Mouse (Mus musculus) layer of hippocampus, adult 18-20 months (tissue): ENCODE measurements around the gene Wnt2b. TPM values are rescaled to one million over a fixed set of nuclear protein-coding genes. Genes with fewer than 3 reads are reported as not detected.

ENCODE experiments used
- DNase-seq, 2 experiments: peaks; one replicate each; pipeline ENCODE4 v3.0.0; 2022; ENCODE audit warnings: low spot score in 2 of 2
- total RNA-seq, 2 experiments: library from RNA; stranded (reverse); gene quantifications; 2 replicates each; pipeline ENCODE4 v1.2.3; 2021

Gene Wnt2b
- total RNA-seq, 2 experiments from 2014 or later = 0.28 to 0.40 TPM

DNA sequence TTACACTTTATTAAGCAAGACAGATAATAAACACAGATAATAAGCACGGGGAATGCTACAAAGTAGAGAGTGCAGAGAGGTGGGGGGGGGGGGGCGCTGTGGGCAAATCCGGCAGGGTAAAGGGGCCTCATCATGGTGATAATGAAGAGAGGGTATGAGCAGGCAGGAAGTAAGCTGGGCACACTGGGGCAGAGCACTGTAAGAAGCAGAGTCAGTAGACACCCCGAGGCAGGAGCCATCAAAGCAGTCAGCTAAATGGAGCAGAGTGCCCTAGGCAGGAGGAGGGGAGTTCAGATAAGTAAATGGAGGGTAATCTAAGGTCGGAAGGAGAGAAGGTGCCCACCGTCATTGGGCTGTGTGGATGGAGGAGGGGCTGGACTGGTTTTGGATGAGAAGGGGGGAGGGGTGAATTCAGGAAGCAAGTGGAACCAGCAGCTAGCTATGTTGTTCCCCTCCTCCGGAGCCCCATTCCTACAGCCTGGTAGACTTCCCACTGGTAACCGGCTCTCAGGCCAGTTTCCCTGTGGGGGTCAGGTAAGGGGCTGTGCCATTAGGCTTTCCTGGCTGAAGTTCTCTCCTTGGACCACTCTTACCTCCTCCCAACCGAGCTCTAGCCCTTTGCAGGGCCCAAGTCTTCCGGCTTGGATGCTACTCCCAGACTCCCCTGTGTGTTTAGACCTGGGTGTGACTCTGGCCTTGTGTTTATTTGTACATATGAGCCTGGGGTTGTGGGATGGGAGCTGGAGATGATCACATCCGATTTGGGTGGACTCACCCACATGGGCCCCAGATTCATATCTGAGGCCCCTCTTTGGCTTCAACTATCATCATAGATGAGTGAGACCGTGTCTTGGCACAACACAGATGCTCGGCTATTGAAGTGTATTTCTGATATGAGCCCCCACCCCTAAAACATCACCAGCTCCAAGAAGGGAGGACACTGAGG lies 1.9 kb upstream of the Wnt2b start:
- no peak for DNase-seq

DNA sequence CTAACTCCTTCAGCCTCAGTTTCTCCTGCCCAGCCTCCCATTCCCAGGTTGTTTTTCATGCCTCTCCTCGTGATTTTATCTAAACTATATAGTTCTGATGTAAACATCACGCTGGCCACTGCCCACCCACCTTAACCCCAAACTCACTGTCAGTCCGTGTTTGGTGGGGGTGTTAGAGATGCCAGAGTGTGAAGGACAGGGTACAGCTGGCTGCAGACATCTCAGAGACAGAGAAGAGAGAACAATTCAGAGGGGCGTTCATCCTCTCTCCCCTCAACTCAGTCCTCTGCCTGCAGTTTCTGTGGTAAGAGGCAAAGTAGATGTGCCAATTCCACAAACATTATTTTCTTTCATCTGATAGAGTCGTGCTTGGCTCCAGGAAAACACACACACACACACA lies 1.1 kb upstream of the Wnt2b start:
- no peak for DNase-seq

DNA sequence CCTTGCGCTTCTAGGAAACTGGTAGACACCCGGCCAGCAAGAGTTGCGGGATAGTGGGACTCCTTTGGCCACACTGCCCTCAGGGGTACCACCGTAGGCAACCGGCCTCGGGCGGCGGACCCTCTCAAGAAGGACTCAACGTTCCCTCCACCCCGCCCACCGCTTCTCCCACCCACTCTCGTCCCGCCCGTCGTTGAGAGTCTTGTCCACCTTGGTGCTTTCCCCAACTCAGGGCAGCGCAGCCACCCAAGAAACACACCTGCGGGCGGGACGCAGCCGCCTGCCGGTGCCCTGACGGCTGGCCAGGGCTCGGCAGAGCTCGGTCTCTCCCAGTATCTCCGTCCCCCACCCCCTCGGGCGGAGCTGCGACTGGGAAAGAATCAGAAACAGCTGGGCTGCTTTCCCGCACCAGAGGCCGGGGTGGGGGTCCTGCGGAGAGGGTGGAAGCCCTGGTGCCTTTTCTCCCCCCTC lies 455 bp upstream of the Wnt2b start:
- no peak for DNase-seq

DNA sequence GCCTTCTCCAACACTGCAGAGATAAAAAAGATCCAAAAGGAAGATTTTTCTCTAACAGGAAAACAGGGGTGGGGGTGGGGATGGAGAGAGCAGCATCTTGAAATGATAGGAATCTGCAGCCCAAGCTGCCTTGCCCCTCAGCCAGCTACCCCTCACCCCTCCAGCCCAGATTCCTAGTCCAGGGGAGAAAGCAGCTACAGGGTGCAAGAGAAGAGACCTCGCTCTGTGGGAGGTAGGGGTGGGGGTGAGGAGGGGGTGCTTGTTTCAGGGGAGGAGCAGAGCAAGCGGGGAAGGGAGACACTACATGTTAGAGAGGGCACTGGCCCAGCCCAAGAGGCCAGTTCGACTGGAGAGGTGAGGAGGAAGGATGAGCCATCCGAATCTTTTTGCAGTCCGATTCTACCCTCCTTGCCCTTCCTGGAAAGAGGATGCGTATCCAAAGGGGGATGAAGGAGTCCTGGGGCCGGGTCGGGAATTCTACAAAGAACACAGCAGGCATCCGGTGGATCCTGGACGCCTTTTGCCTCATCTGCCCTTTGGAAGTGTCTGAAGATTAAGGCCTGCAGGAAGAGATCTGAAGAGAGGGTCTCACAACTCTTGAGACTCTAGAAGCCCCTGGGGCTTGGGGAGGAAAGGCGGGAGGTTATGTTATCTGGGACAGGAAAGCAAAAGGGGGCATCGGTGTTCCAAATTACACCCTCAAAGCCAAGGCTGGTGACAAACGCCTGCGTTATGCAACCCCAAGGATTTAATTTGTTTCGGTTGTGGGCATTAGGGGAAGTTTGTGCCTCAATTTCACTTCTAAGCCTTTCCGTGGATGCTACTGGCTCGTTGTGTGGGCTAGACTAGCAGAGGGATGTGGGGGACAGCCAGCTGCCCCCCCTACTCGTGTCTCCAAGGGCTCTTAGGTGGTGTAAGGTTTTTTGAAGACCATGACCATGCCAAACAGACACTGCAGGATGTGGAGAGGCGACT lies 1.4 kb downstream of the Wnt2b start:
- no peak for DNase-seq

DNA sequence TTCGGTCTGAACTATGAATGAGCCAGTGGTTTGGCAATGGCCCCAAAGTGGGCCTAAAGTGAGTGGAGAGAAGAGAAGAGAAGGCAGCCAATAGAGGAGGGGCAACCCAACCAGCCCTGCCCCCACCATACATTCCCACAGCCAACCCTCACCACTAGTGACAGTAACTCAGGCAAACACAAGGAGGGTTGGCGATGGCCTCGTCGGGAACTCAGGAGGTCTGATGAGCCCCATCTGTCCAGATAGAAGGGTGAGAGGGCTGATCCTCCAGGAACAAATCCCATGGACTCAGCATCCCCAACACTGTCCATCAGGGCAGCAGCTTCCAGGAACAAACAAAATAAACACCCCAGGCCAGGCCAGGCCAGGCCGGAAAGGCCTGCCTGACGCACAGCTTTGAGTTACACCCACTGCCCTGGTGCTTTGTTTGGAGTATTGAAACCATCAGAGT lies 5.6 kb downstream of the Wnt2b start:
- DNase-seq = no peak

DNA sequence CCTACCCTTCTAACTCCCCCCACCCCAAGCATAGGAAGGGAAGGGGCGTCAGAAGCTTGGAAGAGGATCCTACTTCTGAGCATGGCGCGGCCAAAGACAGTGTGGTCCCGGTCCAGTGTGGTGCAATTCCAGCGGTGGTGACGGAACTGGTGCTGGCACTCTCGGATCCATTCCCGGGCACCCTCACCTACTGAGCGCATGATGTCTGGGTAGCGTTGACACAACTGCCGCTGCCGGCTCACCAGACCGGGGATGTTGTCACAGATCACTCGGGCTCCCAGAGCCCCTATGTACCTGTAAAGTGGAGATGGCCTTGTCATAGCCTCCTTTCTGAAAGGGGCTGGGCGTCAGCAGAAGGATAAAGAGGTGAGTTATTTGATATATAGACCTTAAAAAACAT lies 7.2 kb downstream of the Wnt2b start:
- DNase-seq = no peak

DNA sequence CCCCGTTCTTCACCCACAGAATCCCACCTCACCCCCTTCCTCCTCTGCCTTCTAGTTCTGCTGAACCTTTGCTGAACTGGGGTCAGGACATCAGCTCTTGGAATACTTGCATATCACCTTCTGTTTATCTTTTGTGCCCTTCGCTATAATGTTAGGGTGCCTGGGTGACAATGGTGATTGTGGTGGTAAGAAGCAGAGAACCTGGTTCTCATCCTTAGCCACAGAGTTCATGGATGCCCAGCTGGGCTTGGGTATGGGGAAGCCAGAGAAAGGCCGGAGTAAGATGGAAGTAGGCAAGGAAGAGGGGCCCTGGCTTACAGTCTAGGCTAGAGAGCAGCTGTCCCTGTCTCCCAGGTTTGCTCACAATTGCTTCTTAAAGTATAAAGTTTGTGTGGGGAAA lies 7.6 kb downstream of the Wnt2b start:
- DNase-seq = no peak

DNA sequence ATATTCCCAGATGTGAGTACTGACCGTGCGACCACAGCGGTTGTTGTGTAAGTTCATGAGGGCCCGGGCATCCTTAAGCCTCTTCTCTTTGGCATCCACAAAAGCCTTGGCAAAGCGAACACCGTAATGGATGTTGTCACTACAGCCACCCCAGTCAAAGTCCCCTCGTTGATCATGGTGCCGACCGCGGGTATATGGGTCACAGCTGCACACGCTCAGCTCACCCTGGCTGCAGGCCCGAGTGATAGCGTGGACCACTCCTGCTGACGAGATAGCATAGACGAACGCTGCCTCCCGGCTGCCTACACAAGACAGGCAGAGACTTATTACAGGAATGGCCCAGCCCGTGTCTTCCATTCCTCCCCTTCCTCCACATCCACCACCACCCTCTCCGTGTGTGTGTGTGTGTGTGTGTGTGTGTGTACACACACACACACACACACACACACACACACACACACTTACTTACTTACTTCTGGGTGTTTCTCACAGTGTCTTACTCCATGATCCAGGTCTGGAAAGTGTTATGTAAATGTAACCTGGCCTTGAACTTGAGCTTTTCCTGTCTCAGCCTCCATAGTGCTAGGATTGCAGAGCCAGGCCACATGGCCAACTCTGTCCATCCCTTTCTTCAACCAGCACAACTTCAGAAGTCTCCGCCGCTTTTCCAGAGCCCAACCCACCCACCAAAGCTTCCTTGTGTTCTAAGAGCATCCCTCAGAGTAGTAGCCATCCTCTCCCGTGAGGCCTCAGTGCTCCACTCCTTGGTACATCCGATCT lies 8.6 kb downstream of the Wnt2b start:
- no peak for DNase-seq

DNA sequence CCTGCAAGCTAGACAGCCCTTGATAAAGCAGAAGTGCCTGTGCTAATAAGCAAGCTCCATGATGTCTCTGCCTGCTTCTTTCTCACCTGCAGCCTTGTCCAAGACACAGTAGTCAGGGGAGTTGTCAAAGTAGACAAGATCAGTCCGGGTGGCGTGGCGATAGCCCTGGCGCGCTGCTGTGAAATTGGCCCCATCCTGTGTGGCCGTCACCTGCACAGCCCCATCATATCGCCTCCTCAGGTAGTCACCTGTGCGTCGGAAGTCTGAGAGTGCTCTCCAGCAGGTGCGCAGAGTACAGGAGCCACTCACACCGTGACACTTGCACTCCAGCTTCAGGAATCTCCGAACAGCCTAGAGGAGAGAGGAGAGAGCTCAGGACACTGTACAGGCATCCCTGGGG lies 10.8 kb downstream of the Wnt2b start:
- DNase-seq = no peak

DNA sequence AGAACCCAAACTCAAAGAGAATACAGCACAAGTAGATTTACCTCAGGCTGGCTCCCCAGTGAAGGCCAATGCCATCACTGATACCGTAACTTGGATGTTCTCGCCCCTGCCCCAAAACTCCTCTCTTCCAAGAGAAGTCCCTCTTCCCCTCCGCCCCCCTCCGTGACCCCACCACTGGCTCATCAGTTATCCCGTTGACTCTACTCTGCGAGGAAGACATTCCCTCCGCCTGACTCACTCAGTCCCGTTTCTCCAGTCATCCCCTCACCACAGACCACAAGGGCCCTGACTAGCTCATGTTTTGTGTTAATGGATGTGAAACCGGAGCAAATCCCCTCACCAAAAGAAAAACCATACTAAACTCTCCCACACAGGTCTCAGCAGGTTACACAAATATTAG lies 16.8 kb downstream of the Wnt2b start:
- no peak for DNase-seq

DNA sequence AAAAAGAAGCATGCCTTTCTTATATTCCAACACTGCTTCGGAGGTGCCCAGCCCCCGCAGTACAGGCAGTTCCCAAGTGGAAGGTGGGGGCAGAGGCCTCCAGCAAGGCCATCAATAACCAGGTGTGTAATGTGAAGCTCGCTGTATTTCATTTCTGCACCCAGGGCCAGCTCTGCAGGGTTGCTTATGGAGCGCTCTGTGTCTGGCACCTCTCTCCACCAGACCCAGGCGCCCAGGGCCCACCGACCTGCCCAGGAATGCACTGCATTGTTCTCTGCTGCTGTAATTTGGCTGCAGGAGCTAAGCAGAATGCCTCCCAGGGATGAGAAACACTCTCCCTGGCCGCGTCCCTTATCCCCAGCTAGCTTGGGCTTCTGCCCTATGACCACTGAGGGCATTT lies 18.4 kb downstream of the Wnt2b start:
- DNase-seq = no peak

DNA sequence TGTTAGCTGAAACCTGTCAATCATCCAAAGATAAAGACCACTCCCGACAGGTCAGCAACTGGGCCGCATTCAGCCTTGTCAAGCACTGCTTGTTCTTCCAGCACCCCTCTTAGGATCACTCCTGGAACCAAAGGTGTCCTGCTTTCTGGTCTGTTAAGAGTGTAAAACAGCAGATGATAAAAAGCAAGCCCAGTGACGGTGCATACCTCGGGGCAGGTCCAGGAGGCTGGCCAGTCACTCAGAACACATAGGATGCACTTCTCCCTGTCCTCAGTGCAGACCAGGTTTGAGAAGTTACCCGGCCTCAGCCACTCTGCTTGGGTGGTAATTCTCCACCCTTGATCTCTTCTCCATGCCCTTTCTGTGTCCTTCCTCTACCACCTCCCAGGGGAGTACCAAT lies 19.0 kb downstream of the Wnt2b start:
- DNase-seq = no peak

DNA sequence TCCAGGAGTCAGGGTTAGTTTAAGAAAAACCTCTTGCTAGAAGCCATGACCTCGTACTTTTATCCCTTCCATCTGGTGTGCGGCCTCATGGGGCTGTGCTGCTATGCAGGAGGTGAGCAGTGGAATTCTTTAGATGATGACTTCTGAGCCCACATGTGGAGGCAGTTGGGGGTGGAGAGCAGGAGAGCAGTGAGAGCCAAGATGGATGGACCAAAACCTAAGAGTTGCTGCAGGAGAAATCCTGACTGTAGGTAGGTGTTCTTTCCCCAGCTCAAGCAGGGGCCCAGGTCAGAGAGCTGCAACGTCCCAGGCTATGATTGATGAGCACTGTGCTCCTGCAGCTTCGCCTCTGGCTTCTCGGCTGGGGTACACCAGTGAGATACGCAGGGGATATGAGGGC lies 21.0 kb downstream of the Wnt2b start:
- no peak for DNase-seq

DNA sequence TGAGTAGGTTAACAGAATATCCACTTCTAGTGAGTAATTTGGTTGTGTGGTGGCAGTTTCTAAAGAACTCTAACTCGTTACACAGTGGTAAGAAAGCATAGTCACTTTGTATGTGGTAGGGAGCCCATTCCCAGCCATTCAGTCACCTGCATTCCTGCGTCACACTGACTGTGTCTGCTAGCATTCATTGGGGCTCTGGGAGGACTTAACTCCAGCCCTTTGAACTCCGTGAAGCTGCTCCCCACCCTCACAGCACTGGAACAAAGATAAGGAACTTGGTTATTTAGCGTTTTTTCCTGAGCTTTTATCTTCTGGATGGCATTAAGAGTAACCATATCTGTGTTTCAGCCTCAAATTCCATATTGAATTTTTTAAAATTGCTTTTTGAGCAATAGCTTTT lies 23.4 kb downstream of the Wnt2b start:
- no peak for DNase-seq

DNA sequence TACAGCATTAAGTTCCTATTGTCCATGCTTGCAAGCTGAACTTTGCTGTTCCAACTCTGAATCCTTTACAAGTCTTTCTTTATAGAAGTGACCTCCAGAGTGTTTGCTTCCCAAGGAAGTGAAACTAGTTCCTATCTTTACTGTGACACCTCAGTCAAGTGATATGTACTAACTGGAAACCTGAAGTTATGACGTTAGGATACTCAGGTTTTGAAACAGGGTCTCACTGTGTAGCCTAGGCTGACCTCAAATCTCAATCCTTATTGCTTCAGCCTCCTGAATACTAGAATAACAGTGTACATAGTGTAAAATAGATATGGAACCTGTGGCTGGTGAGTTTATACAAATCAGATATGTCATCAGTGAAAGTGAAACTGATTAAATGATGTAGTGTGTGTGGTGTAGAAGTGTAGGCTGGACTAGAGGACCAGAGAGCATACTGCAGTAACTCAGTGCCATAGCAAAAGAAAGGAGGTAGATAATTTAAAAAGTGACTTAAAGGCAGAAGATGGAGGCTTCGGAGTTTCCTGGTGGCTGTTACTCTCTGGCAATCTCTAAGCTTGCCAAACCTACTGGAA lies 23.9 kb downstream of the Wnt2b start:
- DNase-seq = no peak

DNA sequence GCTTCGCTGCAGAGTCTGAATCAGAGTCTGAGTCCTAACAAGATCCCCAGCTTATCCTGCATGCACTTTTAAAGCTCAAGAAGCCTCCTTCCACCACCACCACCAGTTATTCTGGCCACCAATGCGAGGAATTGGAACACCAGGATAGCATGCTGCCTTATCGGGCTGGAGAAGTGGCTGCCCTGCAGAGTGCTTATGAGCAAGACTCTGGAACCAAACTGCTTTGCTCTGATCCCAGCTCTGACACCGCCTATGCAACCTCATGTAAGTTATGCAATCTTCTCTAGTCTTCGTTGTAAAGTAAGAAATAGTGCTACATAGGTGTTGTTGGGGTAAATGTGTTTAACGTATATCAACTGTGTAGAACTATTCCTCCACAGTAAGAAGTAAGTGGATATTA lies 32.3 kb downstream of the Wnt2b start:
- no peak for DNase-seq

DNA sequence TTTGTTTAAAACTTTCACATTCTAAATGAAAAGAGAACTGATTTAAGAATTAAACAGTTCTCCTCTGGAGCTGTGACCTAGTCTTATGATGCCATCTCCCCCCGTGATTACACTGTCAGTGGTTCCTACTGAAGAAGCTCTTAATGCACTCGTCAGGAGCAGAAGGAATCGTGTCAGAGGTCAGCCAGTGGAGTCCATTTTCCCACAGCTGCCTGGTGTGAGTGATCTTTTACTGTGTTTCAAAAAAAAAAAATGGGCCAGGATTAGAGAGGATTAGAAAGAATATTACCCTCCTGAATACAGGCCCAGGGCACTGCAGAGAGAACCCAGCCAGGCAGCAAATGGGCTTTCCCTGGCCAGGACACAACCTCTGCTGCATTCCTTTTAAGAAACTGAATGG lies 46.7 kb downstream of the Wnt2b start:
- no peak for DNase-seq

DNA sequence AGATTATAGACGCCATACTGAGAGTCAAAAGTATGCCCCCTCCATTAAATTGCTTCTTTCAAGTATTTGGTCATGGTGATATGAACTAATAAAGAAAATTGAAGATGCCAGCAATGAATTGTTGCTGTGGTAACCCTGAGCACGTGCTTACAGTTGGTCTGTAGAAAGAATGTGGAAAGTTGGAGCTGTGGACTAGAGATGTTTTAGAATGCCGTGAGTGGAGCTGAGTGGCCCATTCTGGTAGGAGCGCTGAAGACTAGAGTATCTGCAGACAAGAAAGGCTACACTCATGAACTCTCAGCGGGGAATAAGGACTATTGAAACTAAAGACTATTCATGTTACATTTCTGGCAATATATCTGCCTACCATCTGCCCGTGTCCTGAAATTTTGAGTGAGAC lies 52.5 kb downstream of the Wnt2b start:
- DNase-seq = no peak

DNA sequence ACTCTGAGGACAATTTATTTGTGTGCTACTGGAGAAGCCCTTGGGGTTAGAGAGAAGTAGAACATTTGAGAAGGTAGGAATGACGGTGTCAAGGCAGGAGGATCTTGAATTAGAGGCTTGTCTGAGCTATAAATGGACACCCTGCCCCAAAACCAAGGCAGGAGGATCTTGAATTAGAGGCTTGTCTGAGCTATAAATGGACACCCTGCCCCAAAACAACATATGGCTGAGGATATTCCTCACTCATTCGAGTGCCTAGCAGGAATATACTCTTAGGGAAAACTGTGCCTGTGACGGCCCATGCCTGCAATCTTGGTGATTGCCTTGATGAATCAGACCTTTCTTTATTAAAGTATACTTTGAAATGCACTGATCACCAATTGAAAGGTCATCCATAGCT lies 55.7 kb downstream of the Wnt2b start:
- DNase-seq = no peak

DNA sequence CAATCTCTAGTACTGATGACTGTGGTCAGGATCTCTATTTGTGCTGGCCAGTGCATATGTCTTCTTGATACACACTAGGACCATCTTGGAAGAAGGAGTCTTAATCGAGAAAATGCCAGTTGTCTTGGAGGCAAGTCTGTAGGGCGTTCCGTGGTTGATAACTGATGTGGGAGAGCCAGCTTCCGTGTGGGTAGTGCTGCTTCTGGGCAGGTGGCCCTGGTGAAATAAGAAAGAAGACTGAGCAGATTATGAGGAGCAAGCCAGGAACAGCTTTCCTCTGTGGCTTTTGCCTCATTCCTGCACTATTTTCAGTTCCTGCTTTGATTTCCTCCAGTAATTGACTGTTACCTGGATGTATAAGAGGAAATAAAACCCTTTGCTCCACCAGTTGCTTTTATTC lies 56.3 kb downstream of the Wnt2b start:
- DNase-seq = no peak

DNA sequence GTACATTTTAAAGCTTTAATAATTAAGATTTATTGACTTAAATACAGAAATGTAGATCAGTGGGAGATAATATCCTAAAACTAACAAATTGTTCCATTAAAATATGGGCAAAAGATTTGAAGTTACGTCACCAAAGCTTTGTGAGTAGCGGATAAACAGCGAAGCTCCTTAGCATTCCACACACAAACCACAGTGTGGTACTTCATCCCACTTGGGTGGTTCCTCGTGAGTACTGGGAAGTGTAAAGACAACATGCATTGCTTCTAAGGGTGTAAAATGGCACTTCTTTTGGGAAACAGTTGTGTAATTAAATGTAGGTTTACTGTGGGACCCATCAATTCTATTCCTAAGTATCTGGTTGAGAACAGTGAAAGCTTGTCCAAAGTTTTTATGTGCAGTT lies 60.6 kb downstream of the Wnt2b start:
- no peak for DNase-seq
